Mouse (Mus musculus) midbrain, embryonic 15.5 days (tissue): Measurements from ENCODE around the gene Trappc2l. TPM values are rescaled to one million over a fixed set of nuclear protein-coding genes. Genes with fewer than 3 reads are reported as not detected.

Experiments
- ATAC-seq: fragments of 200-750 bp; cut with Nextera tagmentation; replicated peaks from 2 replicates; pipeline ENCODE4 v1.8.0; 2017; ENCODE audit warnings: moderate TSS enrichment
- H3K27ac ChIP-seq: fragments of 300-500 bp; sonication (generic); 2 replicates; pipeline ENCODE4 v1.5.1; 2015; ENCODE audit warnings: mild to moderate bottlenecking, inconsistent platforms
- H3K27me3 ChIP-seq: fragments of 300-500 bp; sonication (generic); replicated peaks from 2 replicates; pipeline ENCODE4 v1.6.1; 2015; ENCODE audit warnings: inconsistent platforms
- H3K36me3 ChIP-seq: fragments of 300-500 bp; sonication (generic); replicated peaks from 2 replicates; pipeline ENCODE4 v1.6.1; 2015; ENCODE audit warnings: inconsistent platforms
- H3K4me1 ChIP-seq: fragments of 300-500 bp; sonication (generic); 2 replicates; pipeline ENCODE4 v1.6.1; 2015; ENCODE audit warnings: inconsistent platforms
- H3K4me2 ChIP-seq: fragments of 300-500 bp; sonication (generic); 2 replicates; pipeline ENCODE4 v1.6.1; 2015; ENCODE audit warnings: inconsistent platforms, mild to moderate bottlenecking, moderate library complexity
- H3K4me3 ChIP-seq: fragments of 300-500 bp; sonication (generic); 2 replicates; pipeline ENCODE4 v1.5.1; 2015; ENCODE audit warnings: mild to moderate bottlenecking, inconsistent platforms
- H3K9ac ChIP-seq: fragments of 300-500 bp; sonication (generic); 2 replicates; pipeline ENCODE4 v1.6.1; 2015; ENCODE audit warnings: mild to moderate bottlenecking, inconsistent platforms
- H3K9me3 ChIP-seq: fragments of 300-500 bp; sonication (generic); 2 replicates; pipeline ENCODE4 v1.6.1; 2016; ENCODE audit warnings: inconsistent platforms
- WGBS: fragments of 180-500 bp; shearing (Covaris S2); methylation state at CpG from one replicate; pipeline ENCODE4 v1.1.7; 2015; ENCODE audit warnings: mixed read lengths; 5-methylcytosine and 5-hydroxymethylcytosine counted together
- polyA plus RNA-seq: library from polyadenylated mRNA; unstranded; fragments of >200 nt; fragmentation: Nextera tagmentation; extraction: Ambion mirVana; gene quantifications from 2 replicates; pipeline ENCODE4 v1.2.1, GENCODE M21; 2015

The Trappc2l gene
- polyA plus RNA-seq, 1 experiment from 2014 or later, result 120 TPM

DNA sequence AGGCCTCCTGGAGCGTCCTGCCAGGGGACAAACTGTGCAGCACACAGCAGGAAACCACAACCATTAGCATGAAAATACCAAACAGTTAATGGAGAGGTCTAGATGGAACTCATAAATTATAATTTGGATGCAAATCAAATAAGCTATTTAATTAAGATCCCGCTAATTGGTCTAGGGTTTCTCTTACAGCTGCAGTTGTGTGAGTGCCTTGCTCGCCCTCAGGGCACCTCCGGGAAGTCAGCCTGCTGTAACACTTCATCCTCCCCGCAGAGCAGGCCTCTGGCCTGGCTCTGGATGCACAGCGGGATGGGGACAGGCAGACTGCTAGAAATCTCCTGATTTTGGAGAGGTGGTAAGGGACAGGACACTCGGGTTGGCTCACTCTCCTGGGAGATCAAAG lies 25.3 kb upstream of the Trappc2l start:
- no peaks in the 10 kb centered on the region for H3K4me1 ChIP-seq
- H3K4me3 ChIP-seq, result no peak overlapping the region
- 58% methylated on average over 7 of the region's 7 CpGs for WGBS
- H3K36me3 ChIP-seq, result no peaks in the 10 kb centered on the region
- H3K9me3 ChIP-seq, result no peaks in the 10 kb centered on the region
- H3K27ac ChIP-seq, result no peak overlapping the region
- ATAC-seq, result no peak
- H3K9ac ChIP-seq, result no peak overlapping the region
- H3K4me2 ChIP-seq, result no peak overlapping the region
- H3K27me3 ChIP-seq, result no peaks in the 10 kb centered on the region

DNA sequence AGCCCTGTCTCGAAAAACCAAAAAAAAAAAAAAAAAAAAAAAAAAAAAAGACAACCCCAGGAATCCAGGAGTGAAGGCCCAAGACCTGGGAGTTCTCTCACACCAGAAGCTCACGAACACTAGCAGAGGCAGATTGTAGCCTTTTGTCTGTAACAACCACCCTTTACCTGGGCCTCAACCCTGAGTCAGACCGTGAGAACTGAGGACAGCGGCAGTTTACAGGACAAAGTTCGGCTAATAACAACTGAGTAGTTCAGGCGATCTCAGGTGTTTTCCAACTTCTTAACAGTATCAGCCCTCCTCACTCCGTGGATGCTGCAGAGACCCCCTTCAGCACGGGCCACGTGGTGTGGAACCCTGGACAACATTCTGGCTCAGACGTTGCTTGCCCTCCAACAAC lies 24.7 kb upstream of the Trappc2l start:
- Histone ChIP-seq H3K27me3 (no peaks in the 10 kb centered on the region), H3K4me1 (no peaks in the 10 kb centered on the region), H3K36me3 (no peaks in the 10 kb centered on the region), H3K4me2 (no peak overlapping the region), H3K9ac (no peak overlapping the region), H3K27ac (no peak overlapping the region), H3K4me3 (no peak overlapping the region), H3K9me3 (no peaks in the 10 kb centered on the region)
- 88% methylated on average over 10 of the region's 10 CpGs for WGBS
- no peak for ATAC-seq

DNA sequence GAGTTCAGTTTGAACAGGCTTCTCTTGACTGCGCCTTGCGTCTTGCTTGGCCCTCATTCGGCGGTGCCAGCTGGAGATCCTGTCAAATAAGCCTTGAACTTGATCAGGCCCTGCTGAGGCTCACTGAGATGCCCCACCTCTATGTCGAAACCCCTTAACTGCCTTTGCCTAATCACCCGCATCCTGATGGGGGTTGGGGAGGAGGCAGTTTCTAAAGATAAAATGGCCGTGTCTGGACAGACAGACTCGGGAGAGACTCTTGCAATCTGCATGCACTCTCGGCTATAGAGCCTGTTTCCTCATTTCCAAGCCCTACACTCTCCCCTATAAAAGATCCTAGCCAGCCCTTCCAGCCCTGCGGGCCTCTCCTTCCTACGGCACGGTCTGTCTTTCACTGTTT lies 18.2 kb upstream of the Trappc2l start:
- WGBS, result 78% methylated on average over 12 of the region's 12 CpGs
- Histone ChIP-seq H3K4me1 (no peaks in the 10 kb centered on the region), H3K4me2 (no peak overlapping the region), H3K27me3 (no peaks in the 10 kb centered on the region), H3K27ac (0 out of 2 replicates have a peak overlapping the region, but pooled peaks have one; percentile 42), H3K9me3 (no peaks in the 10 kb centered on the region), H3K4me3 (no peak overlapping the region), H3K9ac (no peak overlapping the region), H3K36me3 (0 out of 2 replicates have a peak, but pooled peaks cover 2% of the 10 kb centered on the region)
- no peak for ATAC-seq

DNA sequence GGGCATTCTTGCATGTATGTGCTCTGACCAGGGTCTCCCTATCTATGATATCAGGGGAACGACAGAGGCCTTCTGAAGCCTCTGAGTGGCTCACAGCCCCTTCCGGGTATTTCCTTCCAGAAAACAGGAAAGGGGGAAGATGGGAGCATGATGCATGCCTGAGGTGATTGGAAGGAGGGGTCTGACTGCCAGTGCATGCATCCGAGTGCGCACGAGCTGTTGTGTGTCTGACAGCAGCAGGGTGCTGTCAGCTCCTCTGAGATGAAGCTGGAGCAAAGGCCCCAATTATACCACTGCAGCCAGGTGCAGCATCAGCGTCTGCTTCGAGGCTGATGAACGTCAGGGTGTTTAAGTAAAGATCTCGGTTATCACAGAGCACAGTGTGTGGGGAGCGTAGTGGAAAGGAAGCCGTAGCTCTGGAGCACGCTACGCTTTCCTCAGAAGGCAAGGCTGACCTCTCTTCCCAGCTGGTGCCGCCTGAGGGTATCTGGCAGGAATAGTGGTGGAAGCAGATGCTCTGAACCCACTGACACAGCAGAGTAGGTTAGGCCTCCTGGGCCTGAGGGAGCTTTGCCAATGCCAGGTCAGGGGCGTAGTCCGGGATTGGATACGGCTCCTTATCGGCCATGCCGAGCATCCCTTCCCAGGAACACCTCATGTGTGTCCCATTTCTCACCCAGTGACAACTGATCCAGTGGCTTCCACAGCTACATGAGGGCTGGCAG lies 17.5 kb upstream of the Trappc2l start:
- ATAC-seq, result no peak
- Histone ChIP-seq H3K27me3 (no peaks in the 10 kb centered on the region), H3K4me3 (no peak overlapping the region), H3K9ac (no peak overlapping the region; the same call in 1 of the 2 replicates), H3K27ac (peak overlapping the region; percentile 42; the same call in 1 of the 2 replicates), H3K4me1 (no peaks in the 10 kb centered on the region), H3K36me3 (0 out of 2 replicates have a peak, but pooled peaks cover 2% of the 10 kb centered on the region), H3K9me3 (no peaks in the 10 kb centered on the region), H3K4me2 (no peak overlapping the region)
- 79% methylated on average over 19 of the region's 19 CpGs for WGBS

DNA sequence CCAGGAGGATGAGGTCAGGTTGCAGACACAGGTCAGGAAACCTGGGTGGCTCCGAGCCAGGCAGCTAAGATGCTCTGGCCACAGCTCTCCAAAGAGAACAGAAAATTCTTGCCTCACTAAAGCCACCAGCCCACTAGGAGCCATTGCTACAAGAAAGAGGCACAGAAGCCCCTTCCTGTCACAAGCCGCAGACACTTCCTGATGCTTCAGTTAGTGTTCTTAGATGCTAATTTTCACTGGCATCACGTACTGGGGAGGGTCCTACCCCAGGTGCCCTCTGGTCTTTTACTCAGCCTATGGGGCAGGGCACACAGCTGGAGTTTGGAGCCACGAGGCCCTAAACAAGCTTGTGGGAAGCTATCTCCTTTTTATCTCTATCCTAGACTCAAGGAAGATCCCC lies 15.4 kb upstream of the Trappc2l start:
- H3K36me3 ChIP-seq, result 0 out of 2 replicates have a peak, but pooled peaks cover 2% of the 10 kb centered on the region
- H3K4me3 ChIP-seq, result no peak overlapping the region
- no peaks in the 10 kb centered on the region for H3K4me1 ChIP-seq
- no peak overlapping the region for H3K9ac ChIP-seq
- H3K4me2 ChIP-seq, result no peak overlapping the region
- H3K27me3 ChIP-seq, result no peaks in the 10 kb centered on the region
- no peak overlapping the region for H3K27ac ChIP-seq
- ATAC-seq, result no peak
- H3K9me3 ChIP-seq, result no peaks in the 10 kb centered on the region
- WGBS, result 56% methylated on average over 4 of the region's 4 CpGs

DNA sequence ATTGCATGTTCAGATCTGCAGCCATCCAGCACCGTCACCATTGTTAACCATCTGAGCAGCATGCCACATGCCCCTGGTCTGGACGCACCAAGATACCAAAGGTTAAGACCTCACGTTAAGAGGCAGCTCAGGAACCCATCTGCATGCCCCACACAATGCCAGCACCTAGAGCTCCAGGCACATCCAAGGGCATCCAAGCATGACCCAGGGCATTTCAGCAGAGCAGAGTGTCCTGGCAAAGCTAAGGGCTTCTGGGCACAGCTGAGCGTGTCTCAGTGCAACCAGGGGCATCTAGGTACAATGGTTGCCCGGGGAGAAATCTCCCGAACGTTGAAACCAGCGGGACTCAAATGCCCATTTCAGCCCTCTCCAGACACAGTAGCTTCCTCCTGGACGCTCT lies 10.8 kb upstream of the Trappc2l start:
- H3K9ac ChIP-seq, result no peak overlapping the region
- H3K27me3 ChIP-seq, result no peaks in the 10 kb centered on the region
- H3K4me3 ChIP-seq, result no peak overlapping the region
- no peaks in the 10 kb centered on the region for H3K9me3 ChIP-seq
- H3K36me3 ChIP-seq, result 0 out of 2 replicates have a peak, but pooled peaks cover 2% of the 10 kb centered on the region
- H3K4me1 ChIP-seq, result no peaks in the 10 kb centered on the region
- ATAC-seq, result no peak
- H3K27ac ChIP-seq, result no peak overlapping the region
- 91% methylated on average over 9 of the region's 9 CpGs for WGBS
- no peak overlapping the region for H3K4me2 ChIP-seq

DNA sequence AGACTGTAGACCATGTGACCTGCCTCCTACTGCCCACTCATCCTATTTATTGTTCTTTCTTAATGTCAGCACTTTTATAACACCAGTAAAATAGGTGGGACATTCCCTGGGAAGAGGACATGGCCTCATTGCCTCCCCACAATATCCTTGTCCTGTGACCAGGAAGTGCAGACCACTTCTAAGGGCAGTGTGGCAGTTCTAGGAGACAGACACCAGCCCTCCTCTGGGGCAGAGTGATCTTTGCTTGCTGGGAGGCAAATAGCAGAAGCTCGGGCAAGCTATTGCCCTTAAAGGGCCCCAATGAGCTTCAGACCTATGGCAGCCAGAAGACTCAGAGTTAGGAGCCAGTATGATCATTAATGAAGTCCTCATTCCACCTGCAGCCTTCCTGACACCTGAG lies 6.8 kb upstream of the Trappc2l start:
- Histone ChIP-seq H3K27me3 (no peaks in the 10 kb centered on the region), H3K9me3 (no peaks in the 10 kb centered on the region), H3K4me3 (no peak overlapping the region), H3K4me1 (no peaks in the 10 kb centered on the region), H3K36me3 (no peaks in the 10 kb centered on the region), H3K9ac (no peak overlapping the region), H3K27ac (no peak overlapping the region), H3K4me2 (no peak overlapping the region)
- 78% methylated on average over 1 of the region's 1 CpGs for WGBS
- ATAC-seq, result no peak

DNA sequence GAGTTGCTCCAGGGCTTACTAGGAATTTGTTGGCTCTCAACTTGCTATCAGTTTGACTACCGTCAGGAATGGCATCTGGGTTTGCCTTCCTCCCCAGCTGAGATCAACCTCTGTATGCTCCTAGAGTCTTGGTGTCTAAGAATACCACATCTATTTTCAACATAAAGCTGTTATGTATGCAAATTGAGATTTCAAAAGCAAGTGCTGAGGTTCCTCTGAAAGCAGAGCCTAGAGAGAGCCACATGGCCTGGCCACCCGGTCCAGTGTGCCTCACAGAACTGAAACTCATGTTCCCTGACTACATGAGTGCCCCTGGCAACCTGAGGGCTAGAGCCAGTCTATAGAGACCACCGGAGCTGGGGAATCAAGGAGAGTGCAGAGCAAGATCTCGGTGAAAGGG lies 6.1 kb upstream of the Trappc2l start:
- Histone ChIP-seq H3K4me2 (no peak overlapping the region), H3K4me1 (0 out of 2 replicates have a peak, but pooled peaks cover 2% of the 10 kb centered on the region), H3K27ac (no peak overlapping the region), H3K4me3 (no peak overlapping the region), H3K36me3 (no peaks in the 10 kb centered on the region), H3K9me3 (no peaks in the 10 kb centered on the region), H3K9ac (no peak overlapping the region), H3K27me3 (no peaks in the 10 kb centered on the region)
- 84% methylated on average over 4 of the region's 4 CpGs for WGBS
- no peak for ATAC-seq

DNA sequence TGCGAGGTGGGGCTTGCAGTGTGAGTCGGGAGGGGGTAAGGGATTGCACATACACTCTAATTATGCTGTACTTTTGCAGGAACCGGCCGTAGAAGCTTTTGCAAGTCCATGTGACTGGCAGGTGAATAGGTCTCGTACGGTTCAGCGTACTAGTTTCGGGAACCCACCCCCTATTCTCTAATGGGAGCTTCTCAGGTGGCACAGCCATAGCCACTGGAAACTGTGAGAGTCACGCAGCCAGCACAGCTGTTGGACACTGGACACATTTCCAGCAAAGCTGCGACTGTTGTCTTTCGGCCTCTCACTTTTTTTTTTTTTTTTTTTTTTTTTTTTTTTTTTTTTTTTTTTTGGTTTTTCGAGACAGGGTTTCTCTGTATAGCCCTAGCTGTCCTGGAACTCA lies 4.6 kb upstream of the Trappc2l start:
- Histone ChIP-seq H3K9ac (no peak overlapping the region), H3K4me3 (no peak overlapping the region), H3K4me1 (peaks cover 6% of the 10 kb centered on the region; the same call in 1 of the 2 replicates), H3K27me3 (no peaks in the 10 kb centered on the region), H3K36me3 (no peaks in the 10 kb centered on the region), H3K27ac (no peak overlapping the region), H3K9me3 (no peaks in the 10 kb centered on the region), H3K4me2 (no peak overlapping the region)
- 85% methylated on average over 11 of the region's 12 CpGs for WGBS
- no peak for ATAC-seq

DNA sequence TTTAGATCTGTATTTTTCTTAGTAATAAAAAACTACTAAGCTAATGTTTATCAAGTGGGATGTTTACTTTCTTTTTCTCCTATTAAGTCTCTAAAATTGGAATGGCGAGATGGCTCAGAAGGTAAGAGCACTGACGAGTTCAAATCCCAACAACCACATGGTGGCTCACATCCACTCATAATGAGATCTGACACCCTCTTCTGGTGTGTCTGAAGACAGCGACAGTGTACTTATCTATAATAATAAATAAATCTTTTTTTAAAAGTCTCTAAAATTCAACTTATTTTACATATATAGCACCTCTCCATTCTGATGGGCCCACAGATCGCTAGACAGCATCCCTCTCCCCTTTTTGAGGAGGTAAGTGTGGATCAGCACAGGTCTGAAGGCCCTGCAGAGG lies 1.2 kb upstream of the Trappc2l start:
- H3K9me3 ChIP-seq, result no peaks in the 10 kb centered on the region

DNA sequence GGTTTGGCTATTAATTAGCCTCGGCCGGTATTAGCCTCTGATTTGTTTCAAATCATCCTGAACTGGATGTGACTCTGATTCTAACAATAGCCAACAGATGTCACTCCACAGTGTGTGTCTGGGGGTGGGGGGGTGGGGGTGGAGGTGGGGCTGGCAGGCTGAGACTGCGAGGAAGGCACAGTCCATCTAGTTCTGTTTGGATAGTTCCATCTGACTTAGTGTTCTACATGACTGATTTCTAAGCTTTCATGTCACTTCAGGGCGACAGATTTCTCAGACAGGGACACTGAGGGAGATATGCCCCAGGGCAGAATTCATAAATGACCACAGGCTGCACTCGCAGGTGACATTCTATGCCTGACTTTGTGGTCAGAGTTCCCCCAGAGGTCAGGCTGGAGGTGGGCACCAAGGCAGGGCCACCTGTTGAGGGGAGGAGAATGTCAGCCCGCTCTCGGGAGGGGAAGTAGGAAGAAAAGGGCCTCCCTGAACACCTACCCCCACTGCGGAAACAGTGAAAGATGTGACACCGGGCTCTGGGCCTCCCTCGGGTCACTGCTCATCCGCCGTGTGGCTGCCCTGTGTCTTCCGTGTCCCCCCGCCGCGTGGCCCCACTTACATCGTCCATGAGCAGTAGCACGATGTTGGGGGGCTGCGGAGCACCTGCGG lies 695 bp upstream of the Trappc2l start:
- WGBS, result 1% methylated on average over 20 of the region's 20 CpGs

More for the DNA sequence above, 1.2 kb upstream of the Trappc2l start:
- Histone ChIP-seq H3K9ac (no peak overlapping the region), H3K4me3 (peak overlapping the region; percentile 48), H3K36me3 (no peaks in the 10 kb centered on the region), H3K4me2 (peak overlapping the region; percentile 64), H3K4me1 (peaks cover 18% of the 10 kb centered on the region), H3K27ac (no peak overlapping the region), H3K27me3 (no peaks in the 10 kb centered on the region)
- 56% methylated on average over 4 of the region's 4 CpGs for WGBS
- ATAC-seq, result no peak

DNA sequence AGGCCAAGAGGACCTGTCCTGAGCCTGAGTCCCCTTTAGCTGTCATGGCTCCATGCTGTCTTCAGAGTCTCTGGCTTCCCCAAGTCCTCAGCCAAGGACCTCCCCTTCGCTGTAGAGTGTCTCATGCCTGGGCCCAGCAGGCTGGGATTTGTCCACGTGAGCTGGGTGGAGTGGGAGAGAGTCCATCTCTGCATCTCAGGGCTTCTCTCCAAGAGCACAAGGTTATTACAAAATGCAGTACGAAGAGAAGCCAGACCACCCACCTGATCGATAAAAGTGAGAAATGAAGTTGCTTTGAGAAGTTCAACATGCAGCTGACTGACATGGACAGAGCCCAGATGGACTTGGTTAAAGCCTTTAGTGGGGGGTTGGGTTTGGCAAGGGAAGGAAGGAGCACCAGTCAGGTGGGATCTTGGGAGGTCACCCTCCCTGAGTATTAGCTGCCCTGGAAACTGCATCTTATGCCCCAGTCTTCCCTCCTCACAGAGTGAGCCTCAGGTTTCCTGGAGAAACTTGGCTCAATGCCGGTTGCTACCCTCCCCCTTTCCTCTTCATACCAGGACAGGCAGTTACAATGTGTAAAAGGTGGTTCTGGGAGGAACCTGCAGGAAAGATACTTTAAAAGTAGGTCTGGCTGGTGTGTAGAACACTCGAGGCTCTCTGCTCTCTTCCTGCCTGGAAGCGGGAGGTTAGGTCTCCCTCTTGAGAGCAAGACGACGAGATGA lies 4.9 kb downstream of the Trappc2l start:
- H3K4me3 ChIP-seq, result no peak overlapping the region
- no peak overlapping the region for H3K27ac ChIP-seq
- no peak overlapping the region for H3K9ac ChIP-seq
- no peaks in the 10 kb centered on the region for H3K27me3 ChIP-seq
- 70% methylated on average over 9 of the region's 9 CpGs for WGBS
- ATAC-seq, result no peak
- H3K36me3 ChIP-seq, result no peaks in the 10 kb centered on the region
- no peaks in the 10 kb centered on the region for H3K9me3 ChIP-seq
- no peak overlapping the region for H3K4me2 ChIP-seq
- H3K4me1 ChIP-seq, result peaks cover 18% of the 10 kb centered on the region

More for the DNA sequence above, 695 bp upstream of the Trappc2l start:
- peaks cover 18% of the 10 kb centered on the region for H3K4me1 ChIP-seq
- peak overlapping the region; percentile 64 for H3K4me2 ChIP-seq
- no peaks in the 10 kb centered on the region for H3K9me3 ChIP-seq
- peak overlapping the region; percentile 48 for H3K4me3 ChIP-seq
- peak; percentile 21 for ATAC-seq
- peak overlapping the region; percentile 58 for H3K9ac ChIP-seq
- no peaks in the 10 kb centered on the region for H3K27me3 ChIP-seq
- no peaks in the 10 kb centered on the region for H3K36me3 ChIP-seq
- peak overlapping the region; percentile 89 for H3K27ac ChIP-seq
